Mouse (Mus musculus): ENCODE results near the gene Arhgef17. TPM values are rescaled to one million over a fixed set of nuclear protein-coding genes. Genes with fewer than 3 reads are reported as not detected.
A peak's percentile ranks its signal among the peaks of the same experiment; 100 is the strongest.

Arhgef17 gene
- total and polyA plus RNA-seq, 3 experiments: 76.4 to 118 (median 81.7) TPM

DNA sequence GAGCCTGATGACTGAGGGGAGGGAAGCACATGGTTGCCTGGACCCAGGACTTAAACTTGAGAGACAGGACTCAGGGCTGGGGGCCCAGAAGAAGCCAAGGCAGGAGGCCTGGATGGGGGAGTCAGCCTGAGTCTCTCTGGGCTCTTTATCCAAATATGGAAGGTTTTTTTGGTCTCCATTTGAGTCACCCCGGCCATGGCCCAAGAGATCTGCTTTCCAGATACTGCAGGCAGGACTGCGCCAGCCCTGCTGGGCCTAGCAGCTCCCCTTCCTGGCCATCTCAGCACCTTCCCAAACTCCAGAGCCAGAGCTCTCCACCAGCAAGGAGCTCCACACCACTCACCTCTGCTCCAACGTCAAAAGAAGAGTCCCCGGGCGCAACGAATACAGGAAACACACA lies 15.4 kb downstream of the Arhgef17 start:
- DNase-seq: peak; percentile 44

DNA sequence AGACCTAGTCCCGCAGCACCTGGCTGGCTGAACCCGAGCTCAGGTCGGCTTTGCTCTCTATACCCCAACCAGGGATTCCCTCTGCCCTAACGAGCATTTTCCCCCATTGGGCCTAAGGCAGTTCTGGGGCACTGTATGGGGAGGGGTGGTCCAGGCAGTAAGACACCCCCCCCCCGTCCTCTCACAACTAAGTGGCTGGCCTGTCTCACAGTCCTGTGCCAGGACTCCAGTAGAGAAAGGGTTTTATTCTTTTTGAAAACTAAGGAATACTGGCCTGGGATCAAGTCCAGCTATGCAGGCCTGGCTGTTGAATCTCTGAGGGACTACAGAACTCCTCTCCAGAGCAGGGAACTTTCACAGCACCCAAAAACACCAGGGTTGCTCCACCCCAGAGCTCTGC lies 16.7 kb downstream of the Arhgef17 start:
- DNase-seq: no peak

DNA sequence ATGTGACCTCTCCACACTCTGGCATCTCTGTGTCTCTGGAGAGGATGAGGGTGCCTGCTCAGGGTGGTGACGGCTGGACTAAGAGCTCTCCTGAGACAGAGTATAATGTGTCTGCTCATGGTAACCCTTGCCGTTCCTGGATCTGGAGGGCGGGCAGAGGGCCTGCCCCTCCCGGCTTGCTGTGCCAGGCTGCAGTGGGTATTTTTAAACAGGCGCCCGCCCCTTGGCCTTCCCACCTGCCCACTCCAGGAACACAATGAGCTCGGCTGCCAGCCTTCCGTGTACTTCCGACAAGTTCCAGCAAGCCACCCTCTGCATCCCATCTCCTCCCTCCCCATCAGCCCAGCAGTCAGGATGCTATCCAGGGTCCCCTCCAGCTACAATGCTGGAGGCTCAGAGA lies 20.1 kb downstream of the Arhgef17 start:
- DNase-seq: peak; percentile 73

GRCm38 (mm10) chr7:100911246-100911770 lies 20.6 kb downstream of the Arhgef17 start:
- peak; percentile 87 for DNase-seq

DNA sequence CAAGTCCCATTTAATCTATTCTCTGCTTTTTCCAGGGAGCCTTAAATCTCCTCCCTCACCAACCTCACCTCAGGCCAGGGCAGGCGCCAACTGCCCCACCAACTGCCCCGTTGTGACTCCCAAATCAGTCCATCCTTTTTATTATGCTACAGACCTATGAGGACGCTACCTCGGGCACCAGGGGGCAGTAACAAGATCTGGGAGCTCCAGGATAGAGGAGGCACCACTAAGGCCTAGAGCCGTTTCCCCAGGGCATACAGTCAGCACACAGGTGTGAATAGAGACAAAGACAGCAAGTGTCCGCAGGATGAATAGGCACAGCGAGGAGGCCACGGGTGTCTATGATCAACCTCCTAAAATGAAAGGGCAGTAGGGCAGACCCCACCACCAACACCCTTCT lies 23.3 kb downstream of the Arhgef17 start:
- DNase-seq: peak; percentile 75

DNA sequence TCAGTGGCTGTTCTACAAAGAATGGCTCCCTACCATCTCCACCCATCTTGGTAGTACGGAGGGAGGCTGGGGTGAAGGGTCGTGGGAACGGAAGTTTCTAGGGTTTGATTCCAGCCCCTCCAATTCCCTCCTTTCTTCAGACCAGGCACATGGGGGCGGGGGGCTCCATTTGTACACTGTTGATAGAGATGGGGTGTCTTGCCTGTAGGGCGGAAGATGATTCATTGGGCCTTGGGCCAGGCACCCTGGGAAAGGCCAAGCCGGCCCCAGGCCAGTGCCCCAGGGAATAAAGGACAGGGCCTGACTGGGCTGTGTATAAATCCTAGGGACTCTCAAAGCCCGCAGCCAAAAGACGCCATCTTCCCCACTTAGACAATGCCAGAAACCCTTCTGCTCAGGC lies 23.8 kb downstream of the Arhgef17 start:
- DNase-seq: peak; percentile 86

DNA sequence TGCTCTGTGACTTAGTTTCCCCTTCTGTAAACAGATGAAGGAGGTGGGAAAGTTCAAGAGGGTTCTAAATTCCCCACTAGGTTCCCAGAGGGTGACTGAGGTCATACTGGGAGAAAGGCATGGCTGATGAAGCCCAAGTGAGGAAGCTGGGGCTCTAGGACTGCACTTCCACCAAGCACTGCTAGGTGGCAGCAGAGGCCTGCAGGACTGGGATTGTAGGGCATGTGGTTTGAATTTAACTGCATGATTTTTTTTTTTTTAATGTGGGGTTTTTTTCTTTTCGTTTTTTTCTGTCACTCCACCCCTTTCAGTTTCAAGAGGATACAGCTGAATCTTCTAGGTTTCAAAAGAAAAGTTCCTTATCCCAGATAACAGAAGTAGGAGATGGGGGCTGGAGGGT lies 24.7 kb downstream of the Arhgef17 start:
- peak; percentile 88 for DNase-seq

- no peak for DNase-seq
Measured at GRCm38 (mm10) chr7:100906029-100906789, 25.7 kb downstream of the Arhgef17 start.

- DNase-seq: no peak
Measured at GRCm38 (mm10) chr7:100905037-100905436, 26.9 kb downstream of the Arhgef17 start.

DNA sequence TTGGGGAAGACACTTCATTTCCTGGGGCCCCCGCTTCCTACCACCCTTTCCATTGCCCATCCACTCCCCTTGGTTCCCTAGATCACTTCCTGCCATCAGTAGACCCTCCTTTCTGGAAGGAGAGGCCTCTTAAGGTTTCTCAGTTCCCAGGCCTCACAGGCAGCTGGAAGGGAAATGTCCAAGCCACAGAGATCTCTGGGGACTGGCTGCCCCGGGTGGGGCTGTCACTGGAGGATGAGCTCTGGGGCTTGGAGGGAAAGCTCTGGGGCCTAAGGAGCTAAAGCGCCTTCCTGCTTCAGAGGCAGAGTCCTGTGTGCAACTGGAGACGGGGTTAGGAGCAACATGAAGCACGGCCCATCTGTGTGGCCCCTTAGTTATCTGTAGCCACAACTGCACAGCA lies 27.3 kb downstream of the Arhgef17 start:
- no peak for DNase-seq

GRCm38 (mm10) chr7:100902451-100903137 lies 29.3 kb downstream of the Arhgef17 start:
- no peak for DNase-seq

DNA sequence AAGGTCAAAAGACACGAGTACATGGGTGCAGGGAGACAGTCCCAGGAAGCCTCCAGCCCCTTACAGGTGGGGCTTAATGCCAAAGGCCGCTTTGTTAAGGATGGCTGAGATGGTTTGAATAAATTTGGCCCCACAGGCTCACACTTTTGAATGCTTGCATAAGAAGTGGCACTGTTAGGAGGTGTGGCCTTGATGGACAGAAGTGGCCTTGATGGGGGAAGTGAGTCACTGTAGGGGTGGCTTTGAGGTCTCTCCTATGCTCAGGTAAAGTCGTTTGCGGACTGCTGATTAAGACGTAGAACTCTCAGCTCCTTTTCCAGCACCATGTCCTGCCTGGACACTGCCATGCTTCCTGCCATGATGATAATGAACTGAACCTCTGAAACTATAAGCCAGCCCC lies 34.1 kb downstream of the Arhgef17 start:
- DNase-seq: peak; percentile 71

DNA sequence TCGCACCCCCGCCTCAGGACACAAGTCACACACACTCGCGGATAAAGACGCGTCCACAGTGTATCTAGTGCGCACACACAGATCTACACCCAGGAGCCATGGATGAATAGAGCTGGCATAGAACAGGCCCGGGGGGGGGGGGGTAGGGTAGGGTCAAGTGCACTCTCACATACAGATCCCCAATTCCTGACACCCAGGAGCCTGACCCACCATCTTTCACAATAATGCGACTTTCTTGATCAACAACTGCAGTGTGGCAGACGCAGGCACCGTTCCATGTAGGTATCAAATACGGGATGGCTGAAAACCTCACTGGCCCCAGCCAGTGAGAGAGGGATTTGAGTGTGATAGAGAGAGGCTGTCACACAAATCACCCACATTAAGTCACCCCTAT lies 37.1 kb downstream of the Arhgef17 start:
- no peak for DNase-seq

- DNase-seq: peak; percentile 85
Measured at GRCm38 (mm10) chr7:100894057-100894832, 37.7 kb downstream of the Arhgef17 start.

GRCm38 (mm10) chr7:100893249-100894056 lies 38.5 kb downstream of the Arhgef17 start:
- DNase-seq: peak; percentile 91

DNA sequence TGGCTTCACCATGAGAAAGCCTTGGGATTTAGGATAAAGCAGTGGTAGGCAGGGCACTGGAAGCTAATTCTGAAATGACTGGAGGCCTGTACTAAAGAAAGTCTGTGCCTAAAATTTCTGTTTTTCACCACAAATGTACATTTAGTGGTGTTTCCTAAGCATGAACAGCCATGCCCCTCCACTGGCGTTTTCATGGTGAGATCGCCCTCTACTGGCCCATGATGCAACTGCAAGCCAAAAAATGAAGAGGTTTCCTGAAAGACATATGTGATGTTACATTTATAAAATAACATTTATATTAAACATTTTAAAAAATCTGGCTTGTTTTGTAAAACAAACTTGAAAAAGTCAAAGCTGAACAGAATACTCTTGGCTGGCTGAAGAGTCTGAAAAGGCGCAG lies 45.4 kb downstream of the Arhgef17 start:
- DNase-seq: peak; percentile 60

DNA sequence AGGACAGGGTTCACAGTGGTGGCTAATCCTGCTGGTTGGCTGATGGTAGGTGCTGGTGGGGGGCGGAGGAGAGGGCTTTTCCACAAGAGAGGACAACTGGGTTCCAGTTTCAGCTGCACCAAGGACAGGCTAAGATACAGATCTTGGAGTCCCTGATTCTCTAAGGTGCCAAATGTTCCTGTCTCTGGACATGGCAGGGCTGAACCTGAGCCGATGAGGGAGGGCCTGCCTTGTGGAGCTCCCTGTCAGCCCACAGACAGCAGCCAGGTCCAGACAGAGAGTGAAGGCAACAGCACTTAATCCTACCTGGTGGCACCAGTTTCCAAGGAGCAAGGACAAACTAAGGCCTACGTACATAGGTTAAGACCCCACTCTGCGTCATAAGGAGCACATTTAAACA lies 47.4 kb downstream of the Arhgef17 start:
- DNase-seq: no peak

GRCm38 (mm10) chr7:100881950-100882349 lies 50.0 kb downstream of the Arhgef17 start:
- no peak for DNase-seq

- no peak for DNase-seq
Measured at GRCm38 (mm10) chr7:100881531-100881930, 50.4 kb downstream of the Arhgef17 start.

GRCm38 (mm10) chr7:100879595-100879994 lies 52.3 kb downstream of the Arhgef17 start:
- peak; percentile 67 for DNase-seq

DNA sequence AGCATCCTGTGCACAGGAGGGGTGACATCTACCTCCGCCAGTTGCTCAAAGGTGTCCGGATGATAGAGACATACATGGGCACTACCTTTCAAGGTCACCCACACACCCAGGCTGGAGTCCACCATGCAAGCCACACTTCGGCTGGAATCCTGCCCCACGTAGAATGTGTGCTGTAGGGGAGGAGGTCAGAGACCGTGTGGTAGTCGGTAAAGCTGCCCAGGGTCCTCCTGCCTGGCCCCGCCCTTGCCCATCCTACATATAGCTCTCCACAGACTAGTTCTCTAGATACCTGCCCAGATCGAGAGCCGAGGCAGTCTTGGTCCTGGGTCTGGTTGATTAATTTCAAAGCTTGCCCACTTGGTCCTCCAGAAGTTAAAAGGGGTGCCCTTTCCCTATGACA lies 55.1 kb downstream of the Arhgef17 start:
- DNase-seq: no peak

DNA sequence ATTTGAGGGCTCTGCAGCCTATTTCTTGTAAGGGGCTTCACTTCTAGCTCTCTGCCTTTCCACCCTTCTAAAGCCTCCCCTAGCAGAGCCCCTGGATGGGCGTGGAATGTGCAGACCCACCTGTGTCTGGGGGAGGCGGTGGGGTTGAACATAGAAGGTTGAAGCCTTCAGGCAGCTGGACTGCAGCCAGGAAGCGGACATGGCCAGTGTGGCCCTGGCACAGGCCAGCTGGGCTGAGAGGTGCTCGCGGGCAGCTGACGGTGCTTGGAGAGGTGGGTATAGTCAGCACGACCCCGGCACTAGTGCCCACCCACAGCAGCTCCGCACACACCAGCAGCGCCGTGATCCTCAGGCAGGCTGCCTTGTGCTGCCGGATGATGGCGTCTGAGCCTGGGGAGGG lies 55.6 kb downstream of the Arhgef17 start:
- DNase-seq: no peak
